ENCODE assay signal across 8 mouse cellular contexts in the genomic region with DNA sequence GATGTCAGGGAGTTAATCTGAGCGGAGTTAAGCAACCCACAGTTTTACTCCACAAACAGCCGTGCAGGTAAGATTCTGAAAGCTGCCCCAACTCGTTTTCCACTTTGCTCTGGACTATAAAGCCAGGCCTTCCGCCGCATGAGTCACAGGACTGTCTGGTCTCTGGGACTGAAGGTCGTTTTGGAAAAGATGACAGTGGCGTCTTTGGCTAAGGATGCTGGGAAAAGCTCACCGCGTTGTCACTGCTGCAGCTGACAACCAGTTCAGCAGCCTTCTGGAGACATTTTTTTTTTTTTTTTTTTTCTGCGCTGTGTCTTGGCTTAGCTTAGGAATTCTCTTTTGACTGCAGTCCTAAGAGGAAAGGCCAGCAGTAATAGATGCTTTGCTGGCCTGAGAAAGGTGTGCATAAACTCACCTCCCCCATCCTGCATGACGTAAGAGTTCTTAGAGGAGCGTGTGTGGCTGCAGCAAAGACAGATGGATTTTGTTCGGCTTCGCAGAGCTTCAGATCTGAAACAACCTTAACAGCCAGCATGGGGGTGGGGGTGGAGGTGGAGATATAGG. TPM values are rescaled to one million over a fixed set of nuclear protein-coding genes. Genes with fewer than 3 reads are reported as not detected.
DNase-seq lines count a peak whose midpoint lies in the region; ATAC-seq and TF ChIP-seq lines count a peak whose summit lies in the region.

No protein-coding gene starts in this region.

- no peak for TF ChIP-seq CTCF in olfactory bulb, adult 2 months (IDR thresholded peaks at IDR 0.05; ENCODE audit: insufficient read depth, low read depth, low read length)

- H3K9me3 ChIP-seq in heart, embryonic 11.5 days (replicated peaks; ENCODE audit: control insufficient read depth, low read length): no peaks in the 10 kb centered on the region

- no peak overlapping the region for H3K4me3 ChIP-seq in heart, embryonic 11.5 days (ENCODE audit: low read depth, low read length)
- H3K4me3 ChIP-seq in olfactory bulb, adult 2 months (ENCODE audit: insufficient read depth, low read depth, low read length): no peak overlapping the region

- ATAC-seq in heart, embryonic 11.5 days (replicated peaks; ENCODE audit: insufficient number of reproducible peaks, low FRiP score, low TSS enrichment): no peak
- no peak for ATAC-seq in megakaryocyte progenitor cell, adult 5-6 weeks (replicated peaks; ENCODE audit: poor library complexity)

- no peaks in the 10 kb centered on the region for H3K36me3 ChIP-seq in heart, embryonic 11.5 days (ENCODE audit: control insufficient read depth, insufficient read depth, low read length)

- 32% methylated on average over 14 of the region's 14 CpGs for WGBS in heart, embryonic 11.5 days (ENCODE audit: insufficient replicate concordance)
- WGBS in olfactory bulb, adult 2 months: 32% methylated on average over 14 of the region's 14 CpGs

- intact Hi-C loops in heart, postnatal 14 days (cut with DNase I): no loop called here

- H3K27me3 ChIP-seq in heart, embryonic 11.5 days (ENCODE audit: control insufficient read depth, insufficient read depth, low read length): no peaks in the 10 kb centered on the region

- H3K4me2 ChIP-seq in heart, embryonic 11.5 days: no peak overlapping the region

- H3K27ac ChIP-seq in heart, embryonic 11.5 days (ENCODE audit: low read depth, low read length): peak overlapping the region; percentile 3; the same call in 1 of the 2 replicates
- H3K27ac ChIP-seq in olfactory bulb, adult 2 months (ENCODE audit: insufficient read depth, low read depth, low read length): peak overlapping the region; percentile 39

- DNase-seq in heart, adult 11 months: peak; percentile 92
- no peak for DNase-seq in heart, postnatal 14 days
- peak; percentile 83 for DNase-seq in CD4-positive helper T cell, adult 2 months (ENCODE audit: low read depth, low spot score)
- peak; percentile 71 for DNase-seq in adrenal gland, postnatal 25 days
- DNase-seq in kidney, postnatal 10 days: peak; percentile 53

- H3K4me1 ChIP-seq in heart, embryonic 11.5 days (ENCODE audit: control insufficient read depth, insufficient read depth, low read length): peaks cover 27% of the 10 kb centered on the region
- H3K4me1 ChIP-seq in olfactory bulb, adult 2 months (ENCODE audit: control insufficient read depth, insufficient read depth, low read length): peaks cover 32% of the 10 kb centered on the region

- H3K9ac ChIP-seq in heart, embryonic 11.5 days (ENCODE audit: low read depth, low read length): no peak overlapping the region

- no peak for TF ChIP-seq POLR2A in olfactory bulb, adult 2 months (IDR thresholded peaks at IDR 0.05; ENCODE audit: insufficient read depth, low read depth, low read length)

RNA-seq across cellular contexts. Expression of a gene that starts 47.7 kb away (rescaled TPM):
- total RNA-seq in heart, postnatal 14 days (2021): 10 to 100 TPM; 46.4 to 56.0 TPM
- 50.0 and 57.4 TPM in 2 replicates for total RNA-seq in adrenal gland, postnatal 25 days (2021)
- polyA plus RNA-seq in heart, embryonic 11.5 days (2014; fragmentation: Nextera tagmentation; extraction: Ambion mirVana): 43.6 and 45.6 TPM in 2 replicates
- 211 and 544 TPM in 2 replicates for polyA plus RNA-seq in olfactory bulb, adult 2 months (2012; ENCODE audit: insufficient read depth, insufficient read length, low replicate concordance, missing spikeins)
- total RNA-seq in megakaryocyte progenitor cell, adult 5-6 weeks (2015): 46.8 and 54.3 TPM in 2 replicates
- 82.2 and 117 TPM in 2 replicates for total RNA-seq in megakaryocyte progenitor cell, adult 5-6 weeks (2017)

Comparison
In these comparisons a context has a peak if more than half of its experiments do, and no peak if none do; other contexts are left out.
1. DNase-seq: peak in heart, adult 11 months (single experiment), CD4-positive helper T cell, adult 2 months (single experiment), adrenal gland, postnatal 25 days (single experiment) and kidney, postnatal 10 days (single experiment); none in heart, postnatal 14 days (0 of 2).